ENCODE assay signal across 8 mouse cellular contexts in genomic region chr4:89875375-89876055, GRCm38 (mm10).
DNase-seq lines count a peak whose midpoint lies in the region; ATAC-seq lines count a peak whose summit lies in the region.
"Not testable (repeated sequence)": the region's sequence is repeated elsewhere in the genome, so short reads cannot be mapped to it uniquely, and the experiment has no call there.

No protein-coding gene starts in this region.

- not testable (repeated sequence) for H3K4me3 ChIP-seq in embryonic facial prominence, embryonic 14.5 days (ENCODE audit: low read depth, low read length); heart, embryonic 15.5 days; kidney, embryonic 15.5 days (replicated peaks); limb, embryonic 12.5 days (replicated peaks)
- H3K4me3 ChIP-seq in midbrain, embryonic 13.5 days (replicated peaks): peak overlapping the region; percentile 23

- H3K9ac ChIP-seq in embryonic facial prominence, embryonic 14.5 days (ENCODE audit: low read depth, low read length); heart, embryonic 15.5 days; kidney, embryonic 15.5 days; limb, embryonic 12.5 days (replicated peaks); midbrain, embryonic 13.5 days (replicated peaks): not testable (repeated sequence)

- not testable (repeated sequence) for H3K9me3 ChIP-seq in embryonic facial prominence, embryonic 14.5 days (ENCODE audit: control insufficient read depth, low read length); heart, embryonic 15.5 days (replicated peaks); kidney, embryonic 15.5 days (replicated peaks); limb, embryonic 12.5 days; midbrain, embryonic 13.5 days

- not testable (repeated sequence) for H3K36me3 ChIP-seq in embryonic facial prominence, embryonic 14.5 days (ENCODE audit: control insufficient read depth, insufficient read depth, low read length); heart, embryonic 15.5 days; kidney, embryonic 15.5 days; limb, embryonic 12.5 days; midbrain, embryonic 13.5 days

- H3K4me1 ChIP-seq in embryonic facial prominence, embryonic 14.5 days (ENCODE audit: control insufficient read depth, insufficient read depth, low read length); heart, embryonic 15.5 days (replicated peaks); kidney, embryonic 15.5 days; limb, embryonic 12.5 days (replicated peaks); midbrain, embryonic 13.5 days (replicated peaks): not testable (repeated sequence)

- H3K27ac ChIP-seq in embryonic facial prominence, embryonic 14.5 days (replicated peaks; ENCODE audit: low read depth, low read length); heart, embryonic 15.5 days; kidney, embryonic 15.5 days; limb, embryonic 12.5 days; midbrain, embryonic 13.5 days: not testable (repeated sequence)

- not testable (repeated sequence) for H3K4me2 ChIP-seq in embryonic facial prominence, embryonic 14.5 days (ENCODE audit: low read depth, low read length)
- peak overlapping the region; percentile 30; the same call in 1 of the 2 replicates for H3K4me2 ChIP-seq in heart, embryonic 15.5 days
- peak overlapping the region; percentile 32; the same call in 1 of the 2 replicates for H3K4me2 ChIP-seq in kidney, embryonic 15.5 days
- H3K4me2 ChIP-seq in limb, embryonic 12.5 days: peak overlapping the region; percentile 17; the same call in 1 of the 2 replicates
- peak overlapping the region; percentile 15; the same call in 1 of the 2 replicates for H3K4me2 ChIP-seq in midbrain, embryonic 13.5 days (replicated peaks)

- DNase-seq in CD4-positive, CD25-positive, alpha-beta regulatory T cell, adult 2 months (ENCODE audit: low read depth, low spot score): peak; percentile 64
- DNase-seq in cerebellum, adult 11-12 months: peak; percentile 6
- DNase-seq in embryonic facial prominence, embryonic 14.5 days (ENCODE audit: low spot score): peak; percentile 7
- DNase-seq in right cerebral cortex, postnatal 10 days (ENCODE audit: low spot score in 2 of 2): peak; percentile 23

- not testable (repeated sequence) for H3K27me3 ChIP-seq in embryonic facial prominence, embryonic 14.5 days (replicated peaks; ENCODE audit: control insufficient read depth, insufficient read depth, low read length); heart, embryonic 15.5 days; kidney, embryonic 15.5 days; limb, embryonic 12.5 days; midbrain, embryonic 13.5 days

- peak; percentile 76; the same call in 1 of the 2 replicates for ATAC-seq in embryonic facial prominence, embryonic 14.5 days (ENCODE audit: low read depth)
- not testable (repeated sequence) for ATAC-seq in heart, embryonic 15.5 days (replicated peaks; ENCODE audit: insufficient number of reproducible peaks, insufficient read depth, low FRiP score, low read depth)
- ATAC-seq in kidney, embryonic 15.5 days (replicated peaks; ENCODE audit: low FRiP score): peak; percentile 77
- peak; percentile 83 for ATAC-seq in limb, embryonic 12.5 days (ENCODE audit: insufficient number of reproducible peaks, insufficient read depth, low FRiP score, low TSS enrichment, low read depth)
- ATAC-seq in midbrain, embryonic 13.5 days: peak; percentile 90

- WGBS in embryonic facial prominence, embryonic 14.5 days: 31% methylated on average over 6 of the region's 15 CpGs
- 26% methylated on average over 7 of the region's 15 CpGs for WGBS in heart, embryonic 15.5 days
- 23% methylated on average over 8 of the region's 15 CpGs for WGBS in kidney, embryonic 15.5 days
- 36% methylated on average over 7 of the region's 15 CpGs for WGBS in limb, embryonic 12.5 days
- WGBS in midbrain, embryonic 13.5 days: 21% methylated on average over 8 of the region's 15 CpGs

Comparison
In these comparisons a context has a peak if more than half of its experiments do, and no peak if none do; other contexts are left out.
1. DNase-seq: peak in every context shown above with its lines; median percentile 64 in CD4-positive, CD25-positive, alpha-beta regulatory T cell, adult 2 months; 23 in right cerebral cortex, postnatal 10 days; 7 in embryonic facial prominence, embryonic 14.5 days; 6 in cerebellum, adult 11-12 months.